Mouse (Mus musculus) lung, postnatal 14 days (tissue): ENCODE measurements at regions not wholly inside any gene's neighbourhood (a gene's known extent, or its start where the extent isn't known, plus 50 kb on each side); places are given as distances from the start of the nearest gene placed in this dataset.
A peak's percentile ranks its signal among the peaks of the same experiment; 100 is the strongest.
"Not testable (repeated sequence)": the region's sequence is repeated elsewhere in the genome, so short reads cannot be mapped to it uniquely, and the experiment has no call there.

ENCODE experiments used
- DNase-seq: peaks from one replicate; pipeline ENCODE4 v3.0.0; 2021

GRCm38 (mm10) chr11:7705312-7705764, 491.6 kb upstream of the Igfbp3 start:
- peak; percentile 37 for DNase-seq

- DNase-seq: no peak
Measured at GRCm38 (mm10) chr11:7697591-7697990, 483.9 kb upstream of the Igfbp3 start.

- not testable (repeated sequence) for DNase-seq
Measured at GRCm38 (mm10) chr11:7689701-7690100, 476.0 kb upstream of the Igfbp3 start.

- peak; percentile 8 for DNase-seq
Measured at GRCm38 (mm10) chr11:7672821-7673220, 459.1 kb upstream of the Igfbp3 start.

GRCm38 (mm10) chr11:7630637-7631036, 416.9 kb upstream of the Igfbp3 start:
- no peak for DNase-seq

- DNase-seq: no peak
Measured at GRCm38 (mm10) chr11:7625256-7625655, 411.5 kb upstream of the Igfbp3 start.

GRCm38 (mm10) chr11:7620320-7620719, 406.6 kb upstream of the Igfbp3 start:
- no peak for DNase-seq

GRCm38 (mm10) chr11:7610752-7611151, 397.0 kb upstream of the Igfbp3 start:
- DNase-seq: no peak

GRCm38 (mm10) chr11:7609921-7610320, 396.2 kb upstream of the Igfbp3 start:
- no peak for DNase-seq

GRCm38 (mm10) chr11:7606652-7607051, 392.9 kb upstream of the Igfbp3 start:
- DNase-seq: no peak

GRCm38 (mm10) chr11:7592010-7592409, 378.3 kb upstream of the Igfbp3 start:
- DNase-seq: no peak

GRCm38 (mm10) chr11:7583296-7583695, 369.6 kb upstream of the Igfbp3 start:
- no peak for DNase-seq

- peak; percentile 8 for DNase-seq
Measured at GRCm38 (mm10) chr11:7568484-7568883, 354.8 kb upstream of the Igfbp3 start.

GRCm38 (mm10) chr11:7562029-7562428, 348.3 kb upstream of the Igfbp3 start:
- no peak for DNase-seq

GRCm38 (mm10) chr11:7561437-7561836, 347.7 kb upstream of the Igfbp3 start:
- DNase-seq: no peak

GRCm38 (mm10) chr11:7555613-7556274, 342.0 kb upstream of the Igfbp3 start:
- DNase-seq: peak; percentile 6

GRCm38 (mm10) chr11:7552154-7552553, 338.4 kb upstream of the Igfbp3 start:
- no peak for DNase-seq

- DNase-seq: no peak
Measured at GRCm38 (mm10) chr11:7547796-7548195, 334.1 kb upstream of the Igfbp3 start.

GRCm38 (mm10) chr11:7545621-7546020, 331.9 kb upstream of the Igfbp3 start:
- DNase-seq: no peak

GRCm38 (mm10) chr11:7534590-7534989, 320.9 kb upstream of the Igfbp3 start:
- DNase-seq: no peak

- no peak for DNase-seq
Measured at GRCm38 (mm10) chr11:7533327-7533726, 319.6 kb upstream of the Igfbp3 start.

- DNase-seq: no peak
Measured at GRCm38 (mm10) chr11:7531847-7532246, 318.1 kb upstream of the Igfbp3 start.

GRCm38 (mm10) chr11:7530482-7531148, 316.9 kb upstream of the Igfbp3 start:
- no peak for DNase-seq

GRCm38 (mm10) chr11:7519556-7519955, 305.8 kb upstream of the Igfbp3 start:
- DNase-seq: no peak

- DNase-seq: no peak
Measured at GRCm38 (mm10) chr11:7508861-7509260, 295.1 kb upstream of the Igfbp3 start.
